Mouse (Mus musculus) ES-E14 (cell line): ENCODE data around the gene E2f3. TPM values are rescaled to one million over a fixed set of nuclear protein-coding genes. Genes with fewer than 3 reads are reported as not detected.

Experiments used
- DNase-seq: peaks from one replicate; pipeline ENCODE4 v3.0.0-alpha.2; 2013; ENCODE audit warnings: low read depth, low spot score
- H3K27ac ChIP-seq: 2 replicates; pipeline ENCODE4 v1.5.1; 2012; ENCODE audit warnings: low read depth, mild to moderate bottlenecking, low read length, moderate library complexity, mixed read lengths; ENCODE audit not compliant: poor library complexity, insufficient read depth, severe bottlenecking
- H3K36me3 ChIP-seq: 2 replicates; pipeline ENCODE4 v1.6.1; 2012; ENCODE audit warnings: mild to moderate bottlenecking, low read length, moderate library complexity, mixed read lengths; ENCODE audit not compliant: control insufficient read depth, poor library complexity, insufficient read depth, severe bottlenecking
- H3K4me1 ChIP-seq, 2 experiments: fragments of 150-350 bp in 1 of 2; sonication (generic) in 1 of 2; 2 replicates each; pipeline ENCODE4 v1.6.1; 2012; ENCODE audit warnings: low read length in 2 of 2, mild to moderate bottlenecking in 1 of 2, mixed read lengths in 1 of 2; ENCODE audit not compliant: control insufficient read depth in 2 of 2, insufficient read depth in 2 of 2, poor library complexity in 1 of 2
- H3K4me3 ChIP-seq, 2 experiments: fragments of 150-350 bp in 1 of 2; sonication (generic) in 1 of 2; 2 replicates each; pipeline ENCODE4 v1.5.1; 2012; ENCODE audit warnings: low read length in 2 of 2, low read depth in 1 of 2, mild to moderate bottlenecking in 1 of 2, mixed read lengths in 1 of 2; ENCODE audit not compliant: insufficient read depth in 1 of 2, poor library complexity in 1 of 2, severe bottlenecking in 1 of 2
- H3K9ac ChIP-seq: 2 replicates; pipeline ENCODE4 v1.6.1; 2012; ENCODE audit warnings: low read depth, mild to moderate bottlenecking, low read length, mixed read lengths; ENCODE audit not compliant: poor library complexity, insufficient read depth, severe bottlenecking
- H3K9me3 ChIP-seq: fragments of 150-350 bp; sonication (generic); 2 replicates; pipeline ENCODE4 v1.6.1; 2012; ENCODE audit warnings: low read depth, mild to moderate bottlenecking, low read length; ENCODE audit not compliant: control insufficient read depth, insufficient read depth
- CHD2 ChIP-seq: IDR thresholded peaks from 2 replicates; pipeline ENCODE4 v1.6.1; 2014; ENCODE audit warnings: mild to moderate bottlenecking, low read depth, low read length, inconsistent platforms
- HCFC1 ChIP-seq: IDR thresholded peaks from 2 replicates; pipeline ENCODE4 v1.6.1; 2012; ENCODE audit warnings: low read length, inconsistent platforms, borderline replicate concordance; ENCODE audit not compliant: insufficient read depth
- MAFK ChIP-seq: IDR thresholded peaks from 2 replicates; pipeline ENCODE4 v1.6.1; 2014; ENCODE audit warnings: mild to moderate bottlenecking, low read depth, low read length, inconsistent platforms; ENCODE audit not compliant: insufficient read depth
- ZC3H11A ChIP-seq: IDR thresholded peaks from 2 replicates; pipeline ENCODE4 v1.6.1; 2012; ENCODE audit warnings: low read depth, mild to moderate bottlenecking, inconsistent platforms, low read length, borderline replicate concordance
- ZNF384 ChIP-seq: IDR thresholded peaks from 2 replicates; pipeline ENCODE4 v1.6.1; 2012; ENCODE audit warnings: low read depth, low read length, inconsistent platforms
- in situ Hi-C, 2 experiments: fragments of 600-800 bp; cut with MboI; formaldehyde crosslinking; loops; one replicate each; pipeline ENCODE4 v1.15.1; 2025; ENCODE audit warnings: low sequenced_read_pairs in 2 of 2, inconsistent platforms in 1 of 2; ENCODE audit not compliant: unreplicated experiment in 2 of 2
- total RNA-seq: library from RNA; depleted of rRNA; stranded (reverse); fragments of 300-350 nt; gene quantifications from 2 replicates; pipeline ENCODE4 v1.2.3, GENCODE M21; 2012; rRNA removed

Gene E2f3
- total RNA-seq: 12.5 and 15.5 TPM in 2 replicates

GRCm38 (mm10) chr13:29985855-29986755 is at the start of gene E2f3:
Gene E2f3, minus strand, starts transcription at chr13:29986063.
- DNase-seq: peak; percentile 96
- Histone ChIP-seq H3K9me3 (no peaks in the 10 kb centered on the region), H3K27ac (peak within 1 kb of the TSS; percentile 90), H3K4me1 (peaks cover 0 to 4% of the 10 kb centered on the region in 2 experiments; a peak in 1 of 4 replicates), H3K4me3 (peak within 1 kb of the TSS; percentile 89 to 97), H3K9ac (peak within 1 kb of the TSS; percentile 95), H3K36me3 (no peaks in the 10 kb centered on the region)
- no peak for TF ChIP-seq ZC3H11A
- TF ChIP-seq HCFC1: 0 out of 2 replicates have a peak, but pooled peaks have one; percentile 17
- no peak for TF ChIP-seq ZNF384
- TF ChIP-seq MAFK: no peak
- peak; percentile 62 for TF ChIP-seq CHD2
- in situ Hi-C loops: no loop called here

GRCm38 (mm10) chr13:30034540-30034939 is 48.7 kb upstream of the E2f3 start:
- no peak for TF ChIP-seq CHD2
- no peak for TF ChIP-seq HCFC1
- no peak for TF ChIP-seq ZC3H11A
- TF ChIP-seq MAFK: no peak
- no peak for TF ChIP-seq ZNF384
- Histone ChIP-seq H3K9me3 (no peaks in the 10 kb centered on the region), H3K4me3 (no peak overlapping the region), H3K4me1 (no peaks in the 10 kb centered on the region), H3K9ac (no peak overlapping the region), H3K27ac (no peak overlapping the region), H3K36me3 (no peaks in the 10 kb centered on the region)
- no peak for DNase-seq
- in situ Hi-C loops: no loop called here

- Histone ChIP-seq H3K4me3 (no peak overlapping the region), H3K36me3 (no peaks in the 10 kb centered on the region), H3K9ac (no peak overlapping the region), H3K4me1 (no peaks in the 10 kb centered on the region), H3K27ac (no peak overlapping the region), H3K9me3 (no peaks in the 10 kb centered on the region)
- TF ChIP-seq MAFK (no peak), HCFC1 (no peak), ZC3H11A (no peak), CHD2 (no peak), ZNF384 (no peak)
- in situ Hi-C loops: no loop called here
- DNase-seq: no peak
Observed at GRCm38 (mm10) chr13:30031684-30032335, 45.9 kb upstream of the E2f3 start.

- Histone ChIP-seq H3K27ac (no peak overlapping the region), H3K36me3 (no peaks in the 10 kb centered on the region), H3K4me1 (no peaks in the 10 kb centered on the region), H3K9me3 (no peaks in the 10 kb centered on the region), H3K4me3 (no peak overlapping the region), H3K9ac (no peak overlapping the region)
- in situ Hi-C loops: no loop called here
- TF ChIP-seq MAFK: no peak
- TF ChIP-seq HCFC1: no peak
- DNase-seq: no peak
Observed at GRCm38 (mm10) chr13:30027841-30028240, 42.0 kb upstream of the E2f3 start.
